Mouse (Mus musculus) heart, embryonic 15.5 days (tissue): Measurements from ENCODE around the gene Cabp4. TPM values are rescaled to one million over a fixed set of nuclear protein-coding genes. Genes with fewer than 3 reads are reported as not detected.
A peak's percentile ranks its signal among the peaks of the same experiment; 100 is the strongest.

Experiments
- ATAC-seq: fragments of 200-750 bp; cut with Nextera tagmentation; replicated peaks from 2 replicates; pipeline ENCODE4 v1.8.0; 2017; ENCODE audit warnings: low read depth, moderate TSS enrichment; ENCODE audit not compliant: insufficient number of reproducible peaks, insufficient read depth, low FRiP score
- H3K27ac ChIP-seq: fragments of 300-500 bp; sonication (generic); 2 replicates; pipeline ENCODE4 v1.5.1; 2015; ENCODE audit warnings: mild to moderate bottlenecking, inconsistent platforms
- H3K27me3 ChIP-seq: fragments of 300-500 bp; sonication (generic); 2 replicates; pipeline ENCODE4 v1.6.1; 2015; ENCODE audit warnings: inconsistent platforms
- H3K36me3 ChIP-seq: fragments of 300-500 bp; sonication (generic); 2 replicates; pipeline ENCODE4 v1.6.1; 2015; ENCODE audit warnings: mild to moderate bottlenecking, inconsistent platforms
- H3K4me1 ChIP-seq: fragments of 300-500 bp; sonication (generic); replicated peaks from 2 replicates; pipeline ENCODE4 v1.6.1; 2015; ENCODE audit warnings: inconsistent platforms
- H3K4me2 ChIP-seq: fragments of 300-500 bp; sonication (generic); 2 replicates; pipeline ENCODE4 v1.6.1; 2015; ENCODE audit warnings: inconsistent platforms, mild to moderate bottlenecking, moderate library complexity
- H3K4me3 ChIP-seq: fragments of 300-500 bp; sonication (generic); 2 replicates; pipeline ENCODE4 v1.5.1; 2015; ENCODE audit warnings: mild to moderate bottlenecking, inconsistent platforms
- H3K9ac ChIP-seq: fragments of 300-500 bp; sonication (generic); 2 replicates; pipeline ENCODE4 v1.6.1; 2015; ENCODE audit warnings: mild to moderate bottlenecking, inconsistent platforms
- H3K9me3 ChIP-seq: fragments of 300-500 bp; sonication (generic); replicated peaks from 2 replicates; pipeline ENCODE4 v1.6.1; 2016; ENCODE audit warnings: inconsistent platforms
- WGBS: fragments of 180-500 bp; shearing (Covaris S2); methylation state at CpG from one replicate; pipeline ENCODE4 v1.1.7; 2015; ENCODE audit warnings: mixed read lengths; 5-methylcytosine and 5-hydroxymethylcytosine counted together
- polyA plus RNA-seq: library from polyadenylated mRNA; unstranded; fragments of >200 nt; fragmentation: Nextera tagmentation; extraction: Ambion mirVana; gene quantifications from 2 replicates; pipeline ENCODE4 v1.2.1, GENCODE M21; 2015

The Cabp4 gene
- polyA plus RNA-seq, 1 experiment from 2014 or later = not detected

GRCm38 (mm10) chr19:4151488-4151860 lies 7.6 kb upstream of the Cabp4 start:
- ATAC-seq = no peak
- Histone ChIP-seq H3K4me1 (peaks cover 44% of the 10 kb centered on the region), H3K4me3 (no peak overlapping the region), H3K4me2 (no peak overlapping the region), H3K36me3 (peaks cover 23% of the 10 kb centered on the region), H3K9ac (no peak overlapping the region), H3K27ac (no peak overlapping the region), H3K9me3 (no peaks in the 10 kb centered on the region), H3K27me3 (no peaks in the 10 kb centered on the region)
- 68% methylated on average over 5 of the region's 5 CpGs for WGBS

DNA sequence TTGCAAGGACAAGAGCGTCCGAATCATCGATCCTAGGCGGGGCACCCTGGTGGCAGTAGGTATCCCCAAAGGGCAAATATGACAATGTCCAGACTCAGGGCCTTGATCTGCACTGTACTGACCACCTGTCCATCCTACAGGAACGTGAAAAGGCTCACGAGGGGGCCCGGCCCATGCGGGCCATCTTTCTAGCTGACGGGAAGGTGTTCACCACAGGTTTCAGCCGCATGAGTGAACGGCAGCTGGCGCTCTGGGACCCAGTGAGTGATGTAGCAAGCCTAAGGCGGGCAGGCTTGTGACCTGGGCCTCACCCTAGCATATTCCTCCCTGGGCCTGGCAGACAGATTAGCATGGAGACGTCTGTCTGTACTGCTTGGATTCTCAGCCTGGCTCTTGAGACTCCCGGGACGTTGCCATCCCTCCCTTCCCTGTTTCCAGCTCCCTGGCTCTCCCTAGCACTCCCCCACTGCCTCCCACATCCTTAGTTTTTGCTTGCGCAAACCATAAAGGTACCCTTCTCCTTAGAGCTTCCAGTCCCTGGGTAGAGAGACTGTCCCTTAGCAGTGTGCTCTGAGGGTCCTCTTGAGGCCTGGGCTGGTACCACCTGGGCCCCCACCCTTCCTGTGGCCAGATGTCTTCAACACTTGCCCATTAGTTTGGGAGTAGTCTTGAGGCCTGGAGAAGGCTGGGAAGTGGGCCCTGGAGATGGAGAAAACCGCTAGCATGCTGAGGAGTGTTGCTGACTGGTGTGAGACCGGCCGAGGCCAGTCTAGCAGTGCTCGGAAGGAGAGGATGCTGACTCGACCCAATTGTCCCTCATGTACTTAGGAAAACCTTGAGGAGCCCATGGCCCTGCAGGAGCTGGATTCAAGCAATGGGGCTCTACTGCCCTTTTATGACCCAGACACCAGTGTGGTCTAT lies 7.0 kb upstream of the Cabp4 start:
- Histone ChIP-seq H3K4me2 (no peak overlapping the region), H3K27me3 (no peaks in the 10 kb centered on the region), H3K4me1 (peaks cover 44% of the 10 kb centered on the region), H3K36me3 (peaks cover 23% of the 10 kb centered on the region), H3K27ac (no peak overlapping the region), H3K4me3 (no peak overlapping the region), H3K9ac (no peak overlapping the region), H3K9me3 (no peaks in the 10 kb centered on the region)
- WGBS = 87% methylated on average over 22 of the region's 22 CpGs
- no peak for ATAC-seq

- no peak for ATAC-seq
- Histone ChIP-seq H3K4me2 (peak overlapping the region; percentile 81), H3K9me3 (no peaks in the 10 kb centered on the region), H3K9ac (no peak overlapping the region; the same call in 1 of the 2 replicates), H3K27me3 (no peaks in the 10 kb centered on the region), H3K27ac (no peak overlapping the region), H3K4me1 (peaks cover 44% of the 10 kb centered on the region), H3K4me3 (peak overlapping the region; percentile 94), H3K36me3 (peaks cover 21% of the 10 kb centered on the region)
- 90% methylated on average over 17 of the region's 17 CpGs for WGBS
These were observed 6.1 kb upstream of the Cabp4 start for GRCm38 (mm10) chr19:4149764-4150461.

DNA sequence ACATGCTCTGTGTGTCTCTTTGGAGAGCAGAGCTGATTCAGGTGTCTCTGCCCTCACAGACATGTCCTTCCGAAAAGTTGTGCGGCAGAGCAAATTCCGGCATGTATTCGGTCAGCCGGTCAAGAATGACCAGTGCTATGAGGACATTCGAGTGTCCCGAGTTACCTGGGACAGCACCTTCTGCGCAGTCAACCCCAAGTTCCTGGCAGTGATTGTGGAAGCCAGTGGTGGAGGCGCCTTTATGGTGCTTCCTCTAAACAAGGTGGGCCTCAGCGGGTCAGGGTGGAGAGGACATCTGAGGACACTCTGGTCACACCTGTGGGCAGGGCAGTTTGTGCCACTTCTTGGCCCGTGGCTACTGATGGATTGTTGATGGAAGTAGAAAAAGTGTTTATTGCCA lies 5.5 kb upstream of the Cabp4 start:
- H3K4me1 ChIP-seq = peaks cover 44% of the 10 kb centered on the region
- peak overlapping the region; percentile 81 for H3K4me2 ChIP-seq
- H3K4me3 ChIP-seq = peak overlapping the region; percentile 94
- H3K27me3 ChIP-seq = no peaks in the 10 kb centered on the region
- ATAC-seq = no peak
- H3K9ac ChIP-seq = peak overlapping the region; percentile 96
- H3K27ac ChIP-seq = peak overlapping the region; percentile 83
- H3K36me3 ChIP-seq = peaks cover 21% of the 10 kb centered on the region
- WGBS = 80% methylated on average over 11 of the region's 11 CpGs
- H3K9me3 ChIP-seq = no peaks in the 10 kb centered on the region

GRCm38 (mm10) chr19:4148819-4149218 lies 5.0 kb upstream of the Cabp4 start:
- 0 out of 2 replicates have a peak, but pooled peaks have one; percentile 17 for ATAC-seq
- H3K36me3 ChIP-seq = peaks cover 20% of the 10 kb centered on the region
- 2% methylated on average over 8 of the region's 8 CpGs for WGBS
- H3K9ac ChIP-seq = peak overlapping the region; percentile 96
- H3K4me3 ChIP-seq = peak overlapping the region; percentile 94
- H3K4me1 ChIP-seq = peaks cover 44% of the 10 kb centered on the region
- H3K27me3 ChIP-seq = no peaks in the 10 kb centered on the region
- peak overlapping the region; percentile 81 for H3K4me2 ChIP-seq
- H3K27ac ChIP-seq = peak overlapping the region; percentile 83
- H3K9me3 ChIP-seq = no peaks in the 10 kb centered on the region

DNA sequence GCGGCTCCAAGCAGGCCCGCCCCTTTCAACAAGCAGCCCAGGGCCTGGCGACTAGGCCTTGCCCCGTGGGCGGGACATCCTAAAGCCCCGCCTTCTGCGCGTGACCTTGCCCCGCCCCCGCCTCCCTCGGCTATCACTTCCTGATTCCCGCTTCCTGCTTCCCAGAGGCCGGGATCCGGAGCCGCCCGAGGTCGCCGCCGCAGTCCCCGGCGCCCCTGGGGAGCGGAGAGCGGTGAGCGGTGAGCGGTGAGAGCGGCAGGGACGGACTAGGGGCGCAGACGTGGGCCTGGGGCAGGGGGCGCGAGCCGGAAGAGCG lies 4.6 kb upstream of the Cabp4 start, which contains the start of gene Coro1b:
TSS of gene Coro1b (plus strand) at position 129 of the 316 bp plus-strand sequence.
- ATAC-seq = peak; percentile 95
- Histone ChIP-seq H3K36me3 (peaks cover 16% of the 10 kb centered on the region), H3K9me3 (no peaks in the 10 kb centered on the region), H3K9ac (peak within 1 kb of the TSS; percentile 96), H3K27me3 (no peaks in the 10 kb centered on the region), H3K4me3 (peak within 1 kb of the TSS; percentile 94), H3K4me1 (peaks cover 41% of the 10 kb centered on the region), H3K4me2 (peak within 1 kb of the TSS; percentile 81), H3K27ac (peak within 1 kb of the TSS; percentile 83)
- WGBS = under 1% methylated on average over 27 of the region's 33 CpGs

DNA sequence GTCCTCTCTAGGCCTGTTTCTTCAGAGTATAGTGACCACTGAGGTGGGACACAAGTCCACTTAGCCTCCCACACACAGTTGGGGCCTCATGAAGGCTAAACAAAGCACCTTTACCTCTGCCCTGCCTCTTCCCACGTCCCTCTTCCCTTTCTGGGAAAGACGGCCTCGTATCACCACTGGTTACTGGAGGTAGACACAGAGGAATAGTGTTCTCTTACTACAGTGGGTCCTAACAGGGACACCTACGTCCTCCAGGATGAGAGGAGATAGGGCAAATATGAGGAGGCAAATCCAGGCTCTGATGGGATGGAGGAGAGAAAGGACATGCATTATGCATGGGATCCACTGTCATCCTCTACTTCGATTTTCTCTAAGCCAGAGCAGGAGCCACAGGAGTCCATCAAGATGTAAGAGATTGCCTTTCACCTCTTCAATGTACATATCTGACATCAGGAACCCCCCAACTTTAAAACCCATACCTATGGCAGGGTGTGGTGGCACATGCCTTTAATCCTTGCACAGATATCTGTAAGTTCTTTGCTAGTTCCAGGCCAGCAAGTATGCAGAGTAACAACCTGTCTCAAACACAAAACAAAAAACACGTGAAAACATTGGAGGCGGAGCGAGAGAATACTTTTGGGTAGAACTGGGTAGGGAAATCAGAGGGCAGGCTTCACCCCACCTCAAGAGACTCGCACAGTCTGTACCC lies 4.1 kb upstream of the Cabp4 start:
- WGBS = 41% methylated on average over 9 of the region's 9 CpGs
- Histone ChIP-seq H3K27ac (peak overlapping the region; percentile 83), H3K4me2 (peak overlapping the region; percentile 81), H3K27me3 (no peaks in the 10 kb centered on the region), H3K9me3 (no peaks in the 10 kb centered on the region), H3K4me3 (peak overlapping the region; percentile 94), H3K36me3 (peaks cover 12% of the 10 kb centered on the region), H3K4me1 (peaks cover 38% of the 10 kb centered on the region), H3K9ac (peak overlapping the region; percentile 44)
- ATAC-seq = 0 out of 2 replicates have a peak, but pooled peaks have one; percentile 1

DNA sequence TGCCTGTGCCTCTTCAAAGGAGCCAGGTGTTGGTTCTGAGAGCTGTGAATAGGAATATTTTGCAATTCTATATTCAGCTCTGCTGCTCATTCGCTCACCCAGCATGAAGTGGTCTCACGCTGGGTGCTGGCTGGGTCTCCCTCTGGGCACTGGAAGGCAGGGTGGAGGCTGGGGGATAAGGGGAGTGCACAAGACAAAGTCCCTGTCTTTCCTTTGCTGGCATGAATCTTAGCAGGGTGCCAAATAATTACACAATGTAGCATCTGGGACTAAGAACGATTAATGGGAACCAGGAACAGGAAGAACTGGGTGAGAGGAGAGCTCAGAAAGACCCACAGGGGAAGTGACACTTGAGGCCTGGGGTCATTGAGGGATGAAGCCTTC lies 3.2 kb upstream of the Cabp4 start:
- 51% methylated on average over 3 of the region's 3 CpGs for WGBS
- no peaks in the 10 kb centered on the region for H3K9me3 ChIP-seq
- peaks cover 35% of the 10 kb centered on the region for H3K4me1 ChIP-seq
- H3K27me3 ChIP-seq = no peaks in the 10 kb centered on the region
- H3K4me3 ChIP-seq = no peak overlapping the region
- no peak overlapping the region for H3K9ac ChIP-seq
- no peak overlapping the region for H3K27ac ChIP-seq
- peaks cover 12% of the 10 kb centered on the region for H3K36me3 ChIP-seq
- ATAC-seq = no peak
- H3K4me2 ChIP-seq = no peak overlapping the region

DNA sequence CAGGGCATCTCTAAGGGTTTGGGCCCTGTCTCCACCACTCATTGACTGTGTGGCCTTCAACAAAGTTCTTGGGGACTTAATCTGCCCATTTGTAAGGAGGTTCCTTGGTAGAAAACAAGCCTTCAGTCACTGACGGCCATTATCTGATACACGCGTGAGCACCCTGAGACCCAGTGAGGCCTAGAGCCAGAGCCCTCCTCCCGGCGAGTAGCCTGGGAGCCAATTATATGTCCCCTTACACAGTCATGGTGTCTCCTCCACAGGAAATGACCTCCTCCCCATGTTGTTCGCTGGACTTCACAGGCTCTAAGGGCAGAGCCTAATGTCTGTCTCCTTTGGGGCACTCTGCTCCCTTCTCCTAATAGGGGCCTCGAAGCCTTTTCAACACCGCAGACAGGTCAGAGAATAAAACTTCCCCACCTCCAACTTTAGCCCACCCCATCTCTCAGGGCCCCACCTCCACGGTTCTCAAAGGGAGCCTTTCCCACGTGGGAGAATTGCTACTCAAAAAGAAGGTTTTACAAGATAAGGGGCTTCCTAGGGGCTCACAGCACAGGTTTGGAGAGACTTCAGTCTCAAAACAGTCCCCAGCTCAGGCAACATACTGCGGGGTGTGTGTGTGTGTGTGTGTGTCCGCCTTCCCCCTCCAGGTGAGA lies 2.7 kb upstream of the Cabp4 start:
- Histone ChIP-seq H3K4me2 (no peak overlapping the region), H3K9ac (no peak overlapping the region), H3K9me3 (no peaks in the 10 kb centered on the region), H3K36me3 (peaks cover 12% of the 10 kb centered on the region), H3K4me1 (peaks cover 32% of the 10 kb centered on the region), H3K27ac (no peak overlapping the region), H3K4me3 (no peak overlapping the region), H3K27me3 (no peaks in the 10 kb centered on the region)
- ATAC-seq = no peak
- 59% methylated on average over 12 of the region's 12 CpGs for WGBS

DNA sequence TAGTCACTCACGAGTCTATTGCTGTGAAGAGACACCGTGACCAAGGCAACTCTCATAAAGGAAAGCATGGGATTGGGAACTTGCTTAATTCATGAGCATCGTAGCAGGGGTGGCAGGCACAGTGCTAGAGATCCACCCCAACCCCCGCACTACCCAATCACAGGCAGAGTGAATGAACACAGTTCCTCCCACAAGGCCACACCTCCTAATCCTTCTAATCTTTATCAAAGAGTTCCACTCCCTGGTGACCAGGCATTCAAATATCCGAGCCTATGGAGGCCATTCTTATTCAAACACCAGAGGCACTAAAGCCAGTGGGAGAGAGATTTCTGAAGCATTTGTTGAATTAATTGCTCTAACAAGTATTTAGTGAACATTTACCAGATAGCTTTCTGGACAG lies 2.1 kb upstream of the Cabp4 start:
- no peaks in the 10 kb centered on the region for H3K27me3 ChIP-seq
- H3K4me1 ChIP-seq = peaks cover 27% of the 10 kb centered on the region
- no peak overlapping the region for H3K4me3 ChIP-seq
- H3K9me3 ChIP-seq = no peaks in the 10 kb centered on the region
- no peak overlapping the region for H3K27ac ChIP-seq
- ATAC-seq = no peak
- 90% methylated on average over 5 of the region's 5 CpGs for WGBS
- H3K36me3 ChIP-seq = peaks cover 7% of the 10 kb centered on the region
- H3K4me2 ChIP-seq = no peak overlapping the region
- H3K9ac ChIP-seq = no peak overlapping the region
